Mouse (Mus musculus) midbrain, embryonic 16.5 days (tissue): ENCODE results near the gene Prkaa2. TPM values are rescaled to one million over a fixed set of nuclear protein-coding genes. Genes with fewer than 3 reads are reported as not detected.

Experiments
- ATAC-seq: fragments of 200-750 bp; cut with Nextera tagmentation; 2 replicates; pipeline ENCODE4 v1.8.0; 2017; ENCODE audit warnings: moderate TSS enrichment
- H3K27ac ChIP-seq: fragments of 300-500 bp; sonication (generic); 2 replicates; pipeline ENCODE4 v1.5.1; 2014; ENCODE audit warnings: mild to moderate bottlenecking, low read length, mixed read lengths
- H3K27me3 ChIP-seq: fragments of 300-500 bp; sonication (generic); 2 replicates; pipeline ENCODE4 v1.6.1; 2014; ENCODE audit warnings: low read depth, low read length, mixed read lengths; ENCODE audit not compliant: control insufficient read depth, insufficient read depth
- H3K36me3 ChIP-seq: fragments of 300-500 bp; sonication (generic); 2 replicates; pipeline ENCODE4 v1.6.1; 2014; ENCODE audit warnings: mild to moderate bottlenecking, low read length, moderate library complexity, mixed read lengths; ENCODE audit not compliant: control insufficient read depth, insufficient read depth
- H3K4me1 ChIP-seq: fragments of 300-500 bp; sonication (generic); 2 replicates; pipeline ENCODE4 v1.6.1; 2014; ENCODE audit warnings: mild to moderate bottlenecking, low read length, mixed read lengths; ENCODE audit not compliant: control insufficient read depth, insufficient read depth
- H3K4me2 ChIP-seq: fragments of 300-500 bp; sonication (generic); 2 replicates; pipeline ENCODE4 v1.6.1; 2014; ENCODE audit warnings: mild to moderate bottlenecking, low read length, mixed read lengths
- H3K4me3 ChIP-seq: fragments of 300-500 bp; sonication (generic); 2 replicates; pipeline ENCODE4 v1.5.1; 2014; ENCODE audit warnings: low read depth, mild to moderate bottlenecking, low read length, moderate library complexity, mixed read lengths
- H3K9ac ChIP-seq: fragments of 300-500 bp; sonication (generic); 2 replicates; pipeline ENCODE4 v1.6.1; 2014; ENCODE audit warnings: low read depth, low read length, mixed read lengths
- H3K9me3 ChIP-seq: fragments of 300-500 bp; sonication (generic); replicated peaks from 2 replicates; pipeline ENCODE4 v1.6.1; 2014; ENCODE audit warnings: mild to moderate bottlenecking, low read length, mixed read lengths; ENCODE audit not compliant: control insufficient read depth, poor library complexity, severe bottlenecking
- WGBS: fragments of 180-500 bp; shearing (Covaris S2); extraction: QIAGEN DNeasy Blood & Tissue Kit; methylation state at CpG from one replicate; pipeline ENCODE4 v1.1.7; 2014; 5-methylcytosine and 5-hydroxymethylcytosine counted together
- polyA plus RNA-seq: library from polyadenylated mRNA; unstranded; fragments of >200 nt; fragmentation: Nextera tagmentation; extraction: Ambion mirVana; gene quantifications from 2 replicates; pipeline ENCODE4 v1.2.1, GENCODE M21; 2015

The Prkaa2 gene
- polyA plus RNA-seq, 1 experiment from 2014 or later, result 18.6 TPM

- H3K9me3 ChIP-seq, result no peaks in the 10 kb centered on the region
- ATAC-seq, result no peak
- no peak overlapping the region for H3K9ac ChIP-seq
- H3K36me3 ChIP-seq, result no peaks in the 10 kb centered on the region
- 94% methylated on average over 7 of the region's 7 CpGs for WGBS
- no peaks in the 10 kb centered on the region for H3K27me3 ChIP-seq
- no peak overlapping the region for H3K4me2 ChIP-seq
- H3K4me1 ChIP-seq, result peaks cover 10% of the 10 kb centered on the region
- no peak overlapping the region for H3K27ac ChIP-seq
- H3K4me3 ChIP-seq, result no peak overlapping the region
Measured at GRCm38 (mm10) chr4:105098660-105099059, 11.0 kb downstream of the Prkaa2 start.

GRCm38 (mm10) chr4:105098158-105098557, 11.5 kb downstream of the Prkaa2 start:
- no peak for ATAC-seq

GRCm38 (mm10) chr4:105095316-105095715, 14.4 kb downstream of the Prkaa2 start:
- Histone ChIP-seq H3K9ac (no peak overlapping the region), H3K27me3 (no peaks in the 10 kb centered on the region), H3K36me3 (no peaks in the 10 kb centered on the region), H3K27ac (no peak overlapping the region), H3K4me1 (peaks cover 3% of the 10 kb centered on the region; the same call in 1 of the 2 replicates), H3K4me3 (no peak overlapping the region), H3K9me3 (no peaks in the 10 kb centered on the region), H3K4me2 (no peak overlapping the region)
- no peak for ATAC-seq
- WGBS, result 56% methylated on average over 5 of the region's 5 CpGs

More at GRCm38 (mm10) chr4:105098158-105098557, 11.5 kb downstream of the Prkaa2 start:
- Histone ChIP-seq H3K4me3 (no peak overlapping the region), H3K36me3 (no peaks in the 10 kb centered on the region), H3K27ac (no peak overlapping the region), H3K9me3 (no peaks in the 10 kb centered on the region), H3K9ac (no peak overlapping the region), H3K4me2 (no peak overlapping the region), H3K4me1 (peaks cover 10% of the 10 kb centered on the region), H3K27me3 (no peaks in the 10 kb centered on the region)
- 86% methylated on average over 8 of the region's 8 CpGs for WGBS

- Histone ChIP-seq H3K4me2 (no peak overlapping the region), H3K36me3 (no peaks in the 10 kb centered on the region), H3K4me3 (no peak overlapping the region), H3K4me1 (peaks cover 3% of the 10 kb centered on the region; the same call in 1 of the 2 replicates), H3K27ac (no peak overlapping the region), H3K9ac (no peak overlapping the region), H3K27me3 (no peaks in the 10 kb centered on the region), H3K9me3 (no peaks in the 10 kb centered on the region)
- 85% methylated on average over 1 of the region's 1 CpGs for WGBS
- ATAC-seq, result no peak
Measured at GRCm38 (mm10) chr4:105093951-105094350, 15.7 kb downstream of the Prkaa2 start.

- H3K4me1 ChIP-seq, result no peaks in the 10 kb centered on the region
- no peaks in the 10 kb centered on the region for H3K36me3 ChIP-seq
- H3K9ac ChIP-seq, result no peak overlapping the region
- H3K27ac ChIP-seq, result no peak overlapping the region
- 82% methylated on average over 5 of the region's 5 CpGs for WGBS
- no peak overlapping the region for H3K4me3 ChIP-seq
- no peak overlapping the region for H3K4me2 ChIP-seq
- no peaks in the 10 kb centered on the region for H3K27me3 ChIP-seq
- 0 out of 2 replicates have a peak, but pooled peaks cover 2% of the 10 kb centered on the region for H3K9me3 ChIP-seq
- no peak for ATAC-seq
Measured at GRCm38 (mm10) chr4:105090417-105090816, 19.3 kb downstream of the Prkaa2 start.

- Histone ChIP-seq H3K4me1 (no peaks in the 10 kb centered on the region), H3K36me3 (no peaks in the 10 kb centered on the region), H3K4me2 (no peak overlapping the region), H3K27ac (no peak overlapping the region), H3K9me3 (0 out of 2 replicates have a peak, but pooled peaks cover 2% of the 10 kb centered on the region), H3K27me3 (no peaks in the 10 kb centered on the region), H3K9ac (no peak overlapping the region), H3K4me3 (no peak overlapping the region)
- no peak for ATAC-seq
- 97% methylated on average over 7 of the region's 7 CpGs for WGBS
Measured at GRCm38 (mm10) chr4:105089386-105089785, 20.3 kb downstream of the Prkaa2 start.

GRCm38 (mm10) chr4:105088671-105089070, 21.0 kb downstream of the Prkaa2 start:
- Histone ChIP-seq H3K9ac (no peak overlapping the region), H3K27ac (no peak overlapping the region), H3K4me1 (no peaks in the 10 kb centered on the region), H3K4me2 (no peak overlapping the region), H3K4me3 (no peak overlapping the region), H3K36me3 (no peaks in the 10 kb centered on the region), H3K9me3 (0 out of 2 replicates have a peak, but pooled peaks cover 2% of the 10 kb centered on the region), H3K27me3 (no peaks in the 10 kb centered on the region)
- WGBS, result 82% methylated on average over 2 of the region's 2 CpGs
- no peak for ATAC-seq

- Histone ChIP-seq H3K27me3 (no peaks in the 10 kb centered on the region), H3K9ac (no peak overlapping the region), H3K4me2 (no peak overlapping the region), H3K4me3 (no peak overlapping the region), H3K4me1 (no peaks in the 10 kb centered on the region), H3K9me3 (no peaks in the 10 kb centered on the region), H3K27ac (no peak overlapping the region), H3K36me3 (no peaks in the 10 kb centered on the region)
- 87% methylated on average over 6 of the region's 6 CpGs for WGBS
- ATAC-seq, result no peak
Measured at GRCm38 (mm10) chr4:105076152-105076551, 33.5 kb downstream of the Prkaa2 start.

GRCm38 (mm10) chr4:105071761-105072427, 37.8 kb downstream of the Prkaa2 start:
- ATAC-seq, result no peak
- H3K4me1 ChIP-seq, result no peaks in the 10 kb centered on the region
- H3K9ac ChIP-seq, result no peak overlapping the region
- no peaks in the 10 kb centered on the region for H3K27me3 ChIP-seq
- H3K27ac ChIP-seq, result no peak overlapping the region
- H3K9me3 ChIP-seq, result no peaks in the 10 kb centered on the region
- 94% methylated on average over 3 of the region's 3 CpGs for WGBS
- no peaks in the 10 kb centered on the region for H3K36me3 ChIP-seq
- no peak overlapping the region for H3K4me3 ChIP-seq
- H3K4me2 ChIP-seq, result no peak overlapping the region
